Mouse (Mus musculus) hindbrain, embryonic 15.5 days (tissue): Measurements from ENCODE around the gene Plekho2. TPM values are rescaled to one million over a fixed set of nuclear protein-coding genes. Genes with fewer than 3 reads are reported as not detected.
A peak's percentile ranks its signal among the peaks of the same experiment; 100 is the strongest.

Experiments
- ATAC-seq: fragments of 200-750 bp; cut with Nextera tagmentation; 2 replicates; pipeline ENCODE4 v1.8.0; 2017; ENCODE audit warnings: low read depth, moderate number of reproducible peaks, moderate TSS enrichment; ENCODE audit not compliant: low FRiP score
- H3K27ac ChIP-seq: fragments of 300-500 bp; sonication (generic); replicated peaks from 2 replicates; pipeline ENCODE4 v1.5.1; 2015; ENCODE audit warnings: mild to moderate bottlenecking, inconsistent platforms
- H3K27me3 ChIP-seq: fragments of 300-500 bp; sonication (generic); 2 replicates; pipeline ENCODE4 v1.6.1; 2015; ENCODE audit warnings: control low read depth, inconsistent platforms
- H3K36me3 ChIP-seq: fragments of 300-500 bp; sonication (generic); 2 replicates; pipeline ENCODE4 v1.6.1; 2015; ENCODE audit warnings: control low read depth, inconsistent platforms
- H3K4me1 ChIP-seq: fragments of 300-500 bp; sonication (generic); replicated peaks from 2 replicates; pipeline ENCODE4 v1.6.1; 2015; ENCODE audit warnings: control low read depth, inconsistent platforms
- H3K4me2 ChIP-seq: fragments of 300-500 bp; sonication (generic); 2 replicates; pipeline ENCODE4 v1.6.1; 2015; ENCODE audit warnings: moderate library complexity, mild to moderate bottlenecking, inconsistent platforms
- H3K4me3 ChIP-seq: fragments of 300-500 bp; sonication (generic); 2 replicates; pipeline ENCODE4 v1.5.1; 2015; ENCODE audit warnings: mild to moderate bottlenecking, inconsistent platforms
- H3K9ac ChIP-seq: fragments of 300-500 bp; sonication (generic); 2 replicates; pipeline ENCODE4 v1.6.1; 2015; ENCODE audit warnings: inconsistent platforms
- H3K9me3 ChIP-seq: fragments of 300-500 bp; sonication (generic); 2 replicates; pipeline ENCODE4 v1.6.1; 2016; ENCODE audit warnings: control low read depth, inconsistent platforms
- WGBS: fragments of 180-500 bp; shearing (Covaris S2); methylation state at CpG from one replicate; pipeline ENCODE4 v1.1.7; 2015; 5-methylcytosine and 5-hydroxymethylcytosine counted together
- polyA plus RNA-seq: library from polyadenylated mRNA; unstranded; fragments of >200 nt; fragmentation: Nextera tagmentation; extraction: Ambion mirVana; gene quantifications from 2 replicates; pipeline ENCODE4 v1.2.1, GENCODE M21; 2015

Gene Plekho2
- polyA plus RNA-seq, 1 experiment from 2014 or later, result 8.0 TPM

- H3K9ac ChIP-seq, result no peak overlapping the region
- H3K4me3 ChIP-seq, result no peak overlapping the region
- H3K36me3 ChIP-seq, result no peaks in the 10 kb centered on the region
- no peaks in the 10 kb centered on the region for H3K9me3 ChIP-seq
- H3K4me1 ChIP-seq, result peaks cover 8% of the 10 kb centered on the region
- no peak overlapping the region for H3K4me2 ChIP-seq
- peak; percentile 65 for ATAC-seq
- no peaks in the 10 kb centered on the region for H3K27me3 ChIP-seq
- no peak overlapping the region; the same call in 1 of the 2 replicates for H3K27ac ChIP-seq
- WGBS, result 50% methylated on average over 3 of the region's 3 CpGs
Observed at GRCm38 (mm10) chr9:65514851-65515261, 65.0 kb downstream of the Plekho2 start.

GRCm38 (mm10) chr9:65514431-65514830 is 65.4 kb downstream of the Plekho2 start:
- Histone ChIP-seq H3K4me2 (no peak overlapping the region), H3K4me1 (0 out of 2 replicates have a peak, but pooled peaks cover 4% of the 10 kb centered on the region), H3K36me3 (no peaks in the 10 kb centered on the region), H3K27me3 (no peaks in the 10 kb centered on the region), H3K27ac (no peak overlapping the region; the same call in 1 of the 2 replicates), H3K9me3 (no peaks in the 10 kb centered on the region), H3K4me3 (no peak overlapping the region), H3K9ac (no peak overlapping the region)
- 54% methylated on average over 8 of the region's 8 CpGs for WGBS
- peak; percentile 57 for ATAC-seq

GRCm38 (mm10) chr9:65512520-65512919 is 67.3 kb downstream of the Plekho2 start:
- Histone ChIP-seq H3K4me3 (no peak overlapping the region), H3K9me3 (no peaks in the 10 kb centered on the region), H3K4me2 (no peak overlapping the region), H3K36me3 (no peaks in the 10 kb centered on the region), H3K27me3 (no peaks in the 10 kb centered on the region), H3K9ac (no peak overlapping the region), H3K27ac (no peak overlapping the region), H3K4me1 (0 out of 2 replicates have a peak, but pooled peaks cover 3% of the 10 kb centered on the region)
- no peak for ATAC-seq
- WGBS, result 93% methylated on average over 3 of the region's 3 CpGs

GRCm38 (mm10) chr9:65508449-65508848 is 71.4 kb downstream of the Plekho2 start:
- WGBS, result 71% methylated on average over 7 of the region's 7 CpGs
- Histone ChIP-seq H3K27me3 (no peaks in the 10 kb centered on the region), H3K9me3 (no peaks in the 10 kb centered on the region), H3K9ac (no peak overlapping the region), H3K4me2 (no peak overlapping the region), H3K36me3 (no peaks in the 10 kb centered on the region), H3K4me1 (no peaks in the 10 kb centered on the region), H3K27ac (no peak overlapping the region), H3K4me3 (no peak overlapping the region)
- ATAC-seq, result no peak

GRCm38 (mm10) chr9:65502721-65503505 is 76.9 kb downstream of the Plekho2 start:
- WGBS, result 80% methylated on average over 21 of the region's 21 CpGs
- H3K36me3 ChIP-seq, result no peaks in the 10 kb centered on the region
- H3K9me3 ChIP-seq, result no peaks in the 10 kb centered on the region
- H3K4me1 ChIP-seq, result no peaks in the 10 kb centered on the region
- H3K9ac ChIP-seq, result no peak overlapping the region
- no peaks in the 10 kb centered on the region for H3K27me3 ChIP-seq
- no peak overlapping the region for H3K4me3 ChIP-seq
- H3K4me2 ChIP-seq, result no peak overlapping the region
- H3K27ac ChIP-seq, result no peak overlapping the region
- ATAC-seq, result no peak

Other genes starting within 250 kb of the Plekho2 start
- 9.7 and 9.8 TPM in 2 replicates for gene Pdcd7, start 233.9 kb downstream of the Plekho2 start, polyA plus RNA-seq
- gene Ubap1l, start 219.0 kb downstream of the Plekho2 start, polyA plus RNA-seq, result 2.5 and 3.3 TPM in 2 replicates
- gene Kbtbd13, start 188.4 kb downstream of the Plekho2 start, polyA plus RNA-seq, result 0.41 and 0.78 TPM in 2 replicates
- gene Rasl12, start 181.5 kb downstream of the Plekho2 start, polyA plus RNA-seq, result 7.6 TPM in 2 replicates
- gene Slc51b, start 157.1 kb downstream of the Plekho2 start, polyA plus RNA-seq, result not detected in 2 replicates
- gene Mtfmt, start 144.3 kb downstream of the Plekho2 start, polyA plus RNA-seq, result 25.4 and 25.7 TPM in 2 replicates
- 109 and 117 TPM in 2 replicates for gene Spg21, start 119.1 kb downstream of the Plekho2 start, polyA plus RNA-seq
- 1.1 and 1.3 TPM in 2 replicates for gene Ankdd1a, start 59.8 kb downstream of the Plekho2 start, polyA plus RNA-seq
- gene Pif1, start 7.1 kb upstream of the Plekho2 start, polyA plus RNA-seq, result 3.6 and 4.5 TPM in 2 replicates
- 4.1 and 4.9 TPM in 2 replicates for gene Rbpms2, start 49.6 kb upstream of the Plekho2 start, polyA plus RNA-seq
- gene Oaz2, start 88.0 kb upstream of the Plekho2 start, polyA plus RNA-seq, result 404 and 429 TPM in 2 replicates
- 7.7 and 8.5 TPM in 2 replicates for gene Zfp609, start 247.5 kb upstream of the Plekho2 start, polyA plus RNA-seq